Comparison of ENCODE assay signal across 32 mouse cellular contexts in genomic region chr12:49583849-49584248, GRCm38 (mm10).
"Had no signal": no experiment of that assay in that cellular context is flagged by ENCODE, and none has a peak within 500 bp of the region (broad histone marks: within the 10 kb centered on the region; RNA-seq: fewer than 3 reads in every experiment).

No protein-coding gene starts in this region.

- H3K4me1 ChIP-seq: limb, embryonic 10.5 days; limb, embryonic 12.5 days; limb, embryonic 13.5 days; limb, embryonic 15.5 days; liver, embryonic 12.5 days; liver, embryonic 13.5 days; liver, embryonic 15.5 days; lung, embryonic 15.5 days; megakaryocyte, embryonic 14.5 days; midbrain, embryonic 15.5 days; neural tube, embryonic 12.5 days had no signal

- H3K27me3 ChIP-seq: limb, embryonic 12.5 days; limb, embryonic 13.5 days; limb, embryonic 15.5 days; liver, embryonic 12.5 days; liver, embryonic 13.5 days; liver, embryonic 15.5 days; lung, embryonic 15.5 days; megakaryocyte, embryonic 14.5 days; midbrain, embryonic 12.5 days; midbrain, embryonic 13.5 days; midbrain, embryonic 15.5 days; neural tube, embryonic 12.5 days had no signal

- H3K27ac ChIP-seq: limb, embryonic 10.5 days; limb, embryonic 12.5 days; limb, embryonic 13.5 days; limb, embryonic 15.5 days; liver, embryonic 12.5 days; liver, embryonic 13.5 days; liver, embryonic 14.5 days; liver, embryonic 15.5 days; lung, embryonic 15.5 days; macrophage; midbrain, embryonic 10.5 days; midbrain, embryonic 12.5 days; midbrain, embryonic 13.5 days; midbrain, embryonic 15.5 days; neural tube, embryonic 12.5 days had no signal

- H3K4me2 ChIP-seq: limb, embryonic 12.5 days; limb, embryonic 13.5 days; limb, embryonic 15.5 days; liver, embryonic 11.5 days; liver, embryonic 12.5 days; liver, embryonic 13.5 days; liver, embryonic 15.5 days; lung, embryonic 14.5 days; lung, embryonic 15.5 days; midbrain, embryonic 11.5 days; midbrain, embryonic 12.5 days; midbrain, embryonic 13.5 days; midbrain, embryonic 15.5 days; neural tube, embryonic 12.5 days had no signal

- H3K4me3 ChIP-seq: limb, embryonic 10.5 days; limb, embryonic 12.5 days; limb, embryonic 13.5 days; limb, embryonic 15.5 days; liver, embryonic 12.5 days; liver, embryonic 13.5 days; liver, embryonic 15.5 days; lung, embryonic 15.5 days; megakaryocyte, embryonic 14.5 days; midbrain, embryonic 10.5 days; midbrain, embryonic 12.5 days; midbrain, embryonic 13.5 days; midbrain, embryonic 15.5 days; myocyte; neural tube, embryonic 12.5 days had no signal

- H3K9me3 ChIP-seq: limb, embryonic 10.5 days; limb, embryonic 12.5 days; limb, embryonic 13.5 days; limb, embryonic 15.5 days; liver, embryonic 12.5 days; liver, embryonic 13.5 days; liver, embryonic 15.5 days; lung, embryonic 15.5 days; megakaryocyte, embryonic 14.5 days; midbrain, embryonic 10.5 days; midbrain, embryonic 12.5 days; midbrain, embryonic 13.5 days; midbrain, embryonic 15.5 days; neural tube, embryonic 12.5 days had no signal

- H3K36me3 ChIP-seq: limb, embryonic 10.5 days; limb, embryonic 12.5 days; limb, embryonic 13.5 days; limb, embryonic 15.5 days; liver, embryonic 12.5 days; liver, embryonic 13.5 days; liver, embryonic 15.5 days; lung, embryonic 15.5 days; midbrain, embryonic 10.5 days; midbrain, embryonic 12.5 days; midbrain, embryonic 13.5 days; midbrain, embryonic 15.5 days; neural tube, embryonic 12.5 days had no signal

- DNase-seq: left cerebral cortex, postnatal 4 days; liver; liver, embryonic 13.5 days; liver, postnatal 0 days; lung, adult 18-20 months; lung, adult 2 months; lung, embryonic 14.5 days; lung, postnatal 10 days; lung, postnatal 14 days; lung, postnatal 36 days; lung, postnatal 4 days; midbrain, embryonic 14.5 days had no signal

- H3K9ac ChIP-seq: limb, embryonic 12.5 days; limb, embryonic 13.5 days; limb, embryonic 15.5 days; liver, embryonic 12.5 days; liver, embryonic 13.5 days; liver, embryonic 14.5 days; liver, embryonic 15.5 days; liver, postnatal 0 days; lung, embryonic 14.5 days; lung, embryonic 15.5 days; midbrain, embryonic 12.5 days; midbrain, embryonic 13.5 days; midbrain, embryonic 15.5 days; neural tube, embryonic 12.5 days had no signal

- ATAC-seq: liver, embryonic 12.5 days; liver, postnatal 0 days; lung, postnatal 0 days; midbrain, embryonic 13.5 days; midbrain, embryonic 15.5 days; midbrain, embryonic 16.5 days had no signal
